Mouse (Mus musculus) kidney, embryonic 14.5 days (tissue): ENCODE measurements at regions not wholly inside any gene's neighbourhood (a gene's known extent, or its start where the extent isn't known, plus 50 kb on each side); places are given as distances from the start of the nearest gene placed in this dataset.

ENCODE experiments used
- ATAC-seq: fragments of 200-750 bp; cut with Nextera tagmentation; 2 replicates; pipeline ENCODE4 v1.8.0; 2017; ENCODE audit warnings: moderate number of reproducible peaks, mild to moderate bottlenecking, moderate TSS enrichment, moderate library complexity; ENCODE audit not compliant: low FRiP score, low TSS enrichment
- H3K27ac ChIP-seq: fragments of 300-500 bp; sonication (generic); 2 replicates; pipeline ENCODE4 v1.5.1; 2014; ENCODE audit warnings: low read depth, mild to moderate bottlenecking, low read length, moderate library complexity, mixed read lengths
- H3K27me3 ChIP-seq: fragments of 300-500 bp; sonication (generic); 2 replicates; pipeline ENCODE4 v1.6.1; 2014; ENCODE audit warnings: mild to moderate bottlenecking, low read length; ENCODE audit not compliant: control insufficient read depth, insufficient read depth
- H3K36me3 ChIP-seq: fragments of 300-500 bp; sonication (generic); 2 replicates; pipeline ENCODE4 v1.6.1; 2014; ENCODE audit warnings: low read length, mixed read lengths; ENCODE audit not compliant: control insufficient read depth, insufficient read depth
- H3K4me1 ChIP-seq: fragments of 300-500 bp; sonication (generic); 2 replicates; pipeline ENCODE4 v1.6.1; 2014; ENCODE audit warnings: low read length, mixed read lengths; ENCODE audit not compliant: control insufficient read depth, insufficient read depth
- H3K4me2 ChIP-seq: fragments of 300-500 bp; sonication (generic); replicated peaks from 2 replicates; pipeline ENCODE4 v1.6.1; 2014; ENCODE audit warnings: low read depth, mild to moderate bottlenecking, low read length
- H3K4me3 ChIP-seq: fragments of 300-500 bp; sonication (generic); 2 replicates; pipeline ENCODE4 v1.5.1; 2014; ENCODE audit warnings: mild to moderate bottlenecking, low read length
- H3K9ac ChIP-seq: fragments of 300-500 bp; sonication (generic); 2 replicates; pipeline ENCODE4 v1.6.1; 2014; ENCODE audit warnings: low read depth, mild to moderate bottlenecking, low read length, moderate library complexity
- H3K9me3 ChIP-seq: fragments of 300-500 bp; sonication (generic); 2 replicates; pipeline ENCODE4 v1.6.1; 2016; ENCODE audit warnings: low read length; ENCODE audit not compliant: control insufficient read depth
- WGBS: fragments of 180-500 bp; shearing (Covaris S2); extraction: QIAGEN DNeasy Blood & Tissue Kit; methylation state at CpG from one replicate; pipeline ENCODE4 v1.1.7; 2014; 5-methylcytosine and 5-hydroxymethylcytosine counted together

- WGBS = 34% methylated on average over 1 of the region's 1 CpGs
- ATAC-seq = no peak
- Histone ChIP-seq H3K36me3 (no peaks in the 10 kb centered on the region), H3K4me3 (no peak overlapping the region), H3K9ac (no peak overlapping the region), H3K9me3 (no peaks in the 10 kb centered on the region), H3K27ac (no peak overlapping the region), H3K4me2 (no peak overlapping the region), H3K4me1 (no peaks in the 10 kb centered on the region), H3K27me3 (no peaks in the 10 kb centered on the region)
Measured at GRCm38 (mm10) chr9:33800763-33801162, 684.9 kb upstream of the Kirrel3 start.

DNA sequence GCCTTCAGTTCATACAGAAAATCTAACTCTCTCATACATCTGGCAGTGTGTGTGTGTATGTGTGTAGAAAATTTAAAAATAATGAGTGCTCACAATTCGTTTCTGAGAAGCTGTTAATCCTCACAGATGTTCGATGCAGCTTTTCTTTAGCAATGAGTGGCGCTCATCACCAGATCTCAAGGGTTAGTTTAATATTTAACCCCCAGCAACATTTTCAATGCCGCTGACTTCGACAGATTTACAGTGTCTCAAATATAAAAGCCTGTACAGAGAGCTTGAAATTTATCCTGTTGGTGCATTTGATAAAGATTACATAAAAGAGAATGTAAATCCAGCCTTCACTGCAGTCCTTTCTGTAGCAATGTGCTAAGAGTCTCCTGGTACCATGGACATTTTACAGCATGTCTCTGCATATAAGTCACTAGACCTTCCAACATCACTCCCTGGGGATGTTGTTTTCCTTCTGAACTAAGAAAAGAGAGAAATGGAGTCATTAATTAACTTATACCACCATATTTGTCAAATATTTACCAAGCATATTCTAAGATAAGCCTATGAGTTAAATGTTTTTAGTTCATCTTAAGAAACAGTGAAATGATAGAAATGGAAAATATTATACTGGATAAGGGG lies 670.8 kb upstream of the Kirrel3 start:
- 59% methylated on average over 5 of the region's 5 CpGs for WGBS
- no peak overlapping the region for H3K27ac ChIP-seq
- no peak for ATAC-seq
- no peaks in the 10 kb centered on the region for H3K27me3 ChIP-seq
- H3K4me2 ChIP-seq = no peak overlapping the region
- H3K9ac ChIP-seq = no peak overlapping the region
- H3K4me3 ChIP-seq = no peak overlapping the region
- no peaks in the 10 kb centered on the region for H3K9me3 ChIP-seq
- no peaks in the 10 kb centered on the region for H3K36me3 ChIP-seq
- H3K4me1 ChIP-seq = no peaks in the 10 kb centered on the region

DNA sequence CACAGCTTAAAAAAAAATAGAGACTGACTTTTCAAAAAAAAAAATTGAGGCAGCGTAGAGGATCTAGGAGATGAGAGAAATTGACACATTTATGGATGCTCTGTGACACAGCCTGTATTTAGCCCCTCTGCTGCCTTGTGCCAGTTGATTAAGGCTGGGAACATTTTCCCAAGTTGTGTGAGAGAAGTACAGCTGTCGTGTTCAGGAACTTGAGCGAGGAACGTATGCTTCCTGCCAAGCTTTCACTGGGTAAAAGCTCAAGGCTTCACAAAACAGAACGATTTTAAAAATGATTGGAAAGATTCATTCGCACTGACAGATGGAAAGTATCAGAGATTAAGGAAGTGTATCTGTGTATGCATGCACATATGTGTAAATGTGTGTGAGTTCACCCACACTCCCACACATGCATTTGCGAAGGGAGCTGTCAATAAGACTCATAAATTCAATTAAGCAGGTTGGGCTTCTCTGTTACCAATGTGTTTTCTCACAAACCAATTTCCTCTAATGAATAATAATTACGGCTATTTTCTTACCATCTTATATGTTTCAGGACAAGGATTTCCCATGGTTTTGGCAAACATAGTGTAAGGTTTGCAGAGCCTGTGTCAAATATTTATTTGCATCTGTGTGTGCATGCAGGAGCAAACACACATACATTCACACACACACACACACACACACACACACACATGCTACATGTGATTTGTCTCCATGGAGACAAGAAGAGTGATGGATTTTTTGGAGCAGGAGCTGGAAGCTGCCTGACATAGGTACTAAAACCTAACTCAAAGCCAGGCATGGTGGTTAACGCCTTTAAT lies 662.9 kb upstream of the Kirrel3 start:
- H3K4me3 ChIP-seq = no peak overlapping the region
- H3K9ac ChIP-seq = no peak overlapping the region
- 65% methylated on average over 9 of the region's 9 CpGs for WGBS
- H3K27me3 ChIP-seq = no peaks in the 10 kb centered on the region
- H3K4me2 ChIP-seq = no peak overlapping the region
- no peaks in the 10 kb centered on the region for H3K9me3 ChIP-seq
- H3K4me1 ChIP-seq = no peaks in the 10 kb centered on the region
- no peak for ATAC-seq
- H3K27ac ChIP-seq = no peak overlapping the region
- H3K36me3 ChIP-seq = no peaks in the 10 kb centered on the region

DNA sequence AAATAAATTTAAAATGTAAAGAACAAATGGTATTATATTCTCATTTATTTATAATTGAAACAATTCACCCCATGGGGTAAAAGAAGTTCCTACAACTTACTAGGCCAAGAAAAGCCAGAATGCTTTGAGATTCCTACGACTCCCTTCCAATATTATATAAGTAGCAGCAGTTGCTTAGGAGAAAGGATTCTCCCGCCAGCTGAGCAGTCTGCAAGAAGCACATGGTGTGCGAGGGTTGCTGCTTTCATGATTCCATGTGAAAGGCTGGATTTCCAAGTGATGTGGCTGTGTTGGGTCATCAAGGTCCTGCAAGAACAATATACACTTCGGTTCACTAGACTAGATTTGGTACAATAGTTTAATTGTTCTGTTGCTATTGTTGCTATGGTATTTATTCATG lies 659.6 kb upstream of the Kirrel3 start:
- Histone ChIP-seq H3K4me1 (no peaks in the 10 kb centered on the region), H3K9ac (no peak overlapping the region), H3K36me3 (no peaks in the 10 kb centered on the region), H3K9me3 (no peaks in the 10 kb centered on the region), H3K4me2 (no peak overlapping the region), H3K27me3 (no peaks in the 10 kb centered on the region), H3K4me3 (no peak overlapping the region), H3K27ac (no peak overlapping the region)
- no peak for ATAC-seq
- 81% methylated on average over 4 of the region's 4 CpGs for WGBS

DNA sequence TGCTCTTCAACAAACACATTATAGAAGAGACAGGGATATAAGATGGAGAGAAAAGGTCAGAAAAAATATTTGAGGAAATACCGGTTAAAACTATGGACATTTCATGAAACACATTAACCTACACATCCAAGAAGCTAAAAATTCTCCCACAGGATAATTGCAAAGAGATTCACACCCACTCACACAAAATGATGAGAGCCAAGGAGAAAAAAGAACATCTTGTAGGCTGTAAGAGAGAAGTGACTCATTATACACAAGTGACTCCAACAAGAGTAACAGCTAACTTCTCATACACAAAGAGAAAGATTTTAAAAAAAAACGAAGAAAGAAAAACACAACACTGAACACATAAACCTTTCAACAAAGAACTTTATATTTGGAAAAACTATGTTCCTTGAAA lies 658.3 kb upstream of the Kirrel3 start:
- WGBS = 81% methylated on average over 2 of the region's 2 CpGs
- Histone ChIP-seq H3K36me3 (no peaks in the 10 kb centered on the region), H3K27me3 (no peaks in the 10 kb centered on the region), H3K9me3 (no peaks in the 10 kb centered on the region), H3K4me1 (no peaks in the 10 kb centered on the region), H3K4me2 (no peak overlapping the region), H3K27ac (no peak overlapping the region), H3K4me3 (no peak overlapping the region), H3K9ac (no peak overlapping the region)
- ATAC-seq = no peak

- Histone ChIP-seq H3K4me1 (no peaks in the 10 kb centered on the region), H3K4me3 (no peak overlapping the region), H3K27me3 (no peaks in the 10 kb centered on the region), H3K36me3 (no peaks in the 10 kb centered on the region), H3K27ac (no peak overlapping the region), H3K9me3 (no peaks in the 10 kb centered on the region), H3K4me2 (no peak overlapping the region), H3K9ac (no peak overlapping the region)
- no peak for ATAC-seq
- WGBS = 92% methylated on average over 1 of the region's 1 CpGs
Measured at GRCm38 (mm10) chr9:33837666-33838380, 647.9 kb upstream of the Kirrel3 start.

DNA sequence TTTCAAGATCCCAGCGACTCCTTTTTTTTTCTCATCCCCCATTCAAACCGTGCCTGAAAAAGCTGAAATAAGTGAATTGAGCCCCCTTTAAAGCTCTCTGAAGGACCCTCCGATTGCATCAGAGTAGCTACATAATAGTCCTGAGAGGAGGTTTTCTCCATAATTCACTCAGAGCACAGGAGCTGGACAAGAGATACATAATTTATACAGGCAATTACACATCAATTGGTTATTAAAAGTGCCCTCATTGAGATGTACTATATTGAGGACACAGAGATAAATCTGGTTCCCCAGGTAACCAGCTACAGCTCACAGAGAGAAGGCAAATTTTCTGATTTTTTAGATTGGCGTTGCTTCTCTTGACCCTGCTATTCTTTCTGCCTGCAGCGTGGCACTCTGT lies 636.1 kb upstream of the Kirrel3 start:
- H3K4me3 ChIP-seq = no peak overlapping the region
- no peak overlapping the region for H3K4me2 ChIP-seq
- H3K27me3 ChIP-seq = no peaks in the 10 kb centered on the region
- H3K9me3 ChIP-seq = no peaks in the 10 kb centered on the region
- no peak overlapping the region for H3K27ac ChIP-seq
- no peak overlapping the region for H3K9ac ChIP-seq
- 85% methylated on average over 5 of the region's 5 CpGs for WGBS
- no peaks in the 10 kb centered on the region for H3K36me3 ChIP-seq
- no peaks in the 10 kb centered on the region for H3K4me1 ChIP-seq
- no peak for ATAC-seq

GRCm38 (mm10) chr9:33850024-33850423 lies 635.7 kb upstream of the Kirrel3 start:
- no peak for ATAC-seq
- H3K36me3 ChIP-seq = no peaks in the 10 kb centered on the region
- no peak overlapping the region for H3K9ac ChIP-seq
- 82% methylated on average over 7 of the region's 7 CpGs for WGBS
- no peaks in the 10 kb centered on the region for H3K27me3 ChIP-seq
- no peaks in the 10 kb centered on the region for H3K4me1 ChIP-seq
- H3K27ac ChIP-seq = no peak overlapping the region
- no peaks in the 10 kb centered on the region for H3K9me3 ChIP-seq
- H3K4me2 ChIP-seq = no peak overlapping the region
- no peak overlapping the region for H3K4me3 ChIP-seq

DNA sequence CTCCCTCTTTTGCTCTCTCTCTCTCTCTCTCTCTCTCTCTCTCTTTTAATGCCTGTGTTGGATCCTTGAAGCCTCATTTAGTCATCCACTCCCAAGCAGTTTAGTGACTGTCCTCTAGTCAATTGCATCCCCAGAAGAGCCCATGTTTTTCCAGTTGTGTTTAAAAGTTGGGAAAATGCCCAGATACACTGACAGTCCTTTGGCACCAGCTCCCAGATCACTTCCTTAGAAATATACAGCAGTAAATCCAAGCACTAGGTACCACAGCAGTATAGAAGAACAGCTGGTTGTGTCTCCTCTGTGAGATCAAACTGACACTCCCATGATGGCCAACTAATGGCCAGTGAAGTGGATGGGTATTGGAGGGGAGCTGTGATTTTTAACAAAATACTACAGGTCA lies 634.7 kb upstream of the Kirrel3 start:
- H3K9me3 ChIP-seq = no peaks in the 10 kb centered on the region
- no peak overlapping the region for H3K27ac ChIP-seq
- H3K36me3 ChIP-seq = no peaks in the 10 kb centered on the region
- no peak for ATAC-seq
- no peak overlapping the region for H3K4me2 ChIP-seq
- no peak overlapping the region for H3K4me3 ChIP-seq
- H3K4me1 ChIP-seq = no peaks in the 10 kb centered on the region
- no peak overlapping the region for H3K9ac ChIP-seq
- no peaks in the 10 kb centered on the region for H3K27me3 ChIP-seq
